Mouse (Mus musculus) neural tube, embryonic 14.5 days (tissue): ENCODE data around the gene Adipor2. TPM values are rescaled to one million over a fixed set of nuclear protein-coding genes. Genes with fewer than 3 reads are reported as not detected.

ENCODE experiments used
- ATAC-seq: fragments of 200-750 bp; cut with Nextera tagmentation; 2 replicates; pipeline ENCODE4 v1.8.0; 2017; ENCODE audit warnings: low read depth, mild to moderate bottlenecking, moderate TSS enrichment, moderate library complexity
- H3K27ac ChIP-seq: fragments of 300-500 bp; sonication (generic); 2 replicates; pipeline ENCODE4 v1.5.1; 2014; ENCODE audit warnings: low read depth, mild to moderate bottlenecking, control low read depth, low read length, moderate library complexity, mixed read lengths
- H3K27me3 ChIP-seq: fragments of 300-500 bp; sonication (generic); 2 replicates; pipeline ENCODE4 v1.6.1; 2014; ENCODE audit warnings: low read length; ENCODE audit not compliant: control insufficient read depth, insufficient read depth
- H3K36me3 ChIP-seq: fragments of 300-500 bp; sonication (generic); 2 replicates; pipeline ENCODE4 v1.6.1; 2014; ENCODE audit warnings: low read length, mixed read lengths; ENCODE audit not compliant: control insufficient read depth, insufficient read depth
- H3K4me1 ChIP-seq: fragments of 300-500 bp; sonication (generic); 2 replicates; pipeline ENCODE4 v1.6.1; 2014; ENCODE audit warnings: low read length; ENCODE audit not compliant: control insufficient read depth, insufficient read depth
- H3K4me2 ChIP-seq: fragments of 300-500 bp; sonication (generic); 2 replicates; pipeline ENCODE4 v1.6.1; 2014; ENCODE audit warnings: mild to moderate bottlenecking, low read depth, low read length, control low read depth
- H3K4me3 ChIP-seq: fragments of 300-500 bp; sonication (generic); 2 replicates; pipeline ENCODE4 v1.5.1; 2014; ENCODE audit warnings: low read depth, low read length, control low read depth, mixed read lengths
- H3K9ac ChIP-seq: fragments of 300-500 bp; sonication (generic); replicated peaks from 2 replicates; pipeline ENCODE4 v1.6.1; 2014; ENCODE audit warnings: low read depth, mild to moderate bottlenecking, control low read depth, low read length, mixed read lengths
- H3K9me3 ChIP-seq: fragments of 300-500 bp; sonication (generic); 2 replicates; pipeline ENCODE4 v1.6.1; 2016; ENCODE audit warnings: low read length; ENCODE audit not compliant: control insufficient read depth
- WGBS: fragments of 180-500 bp; shearing (Covaris S2); extraction: QIAGEN DNeasy Blood & Tissue Kit; methylation state at CpG from one replicate; pipeline ENCODE4 v1.1.7; 2014; 5-methylcytosine and 5-hydroxymethylcytosine counted together
- polyA plus RNA-seq: library from polyadenylated mRNA; unstranded; fragments of >200 nt; fragmentation: Nextera tagmentation; extraction: Ambion mirVana; gene quantifications from 2 replicates; pipeline ENCODE4 v1.2.1, GENCODE M21; 2014

Gene Adipor2
- polyA plus RNA-seq, 1 experiment from 2014 or later: 36.2 TPM

DNA sequence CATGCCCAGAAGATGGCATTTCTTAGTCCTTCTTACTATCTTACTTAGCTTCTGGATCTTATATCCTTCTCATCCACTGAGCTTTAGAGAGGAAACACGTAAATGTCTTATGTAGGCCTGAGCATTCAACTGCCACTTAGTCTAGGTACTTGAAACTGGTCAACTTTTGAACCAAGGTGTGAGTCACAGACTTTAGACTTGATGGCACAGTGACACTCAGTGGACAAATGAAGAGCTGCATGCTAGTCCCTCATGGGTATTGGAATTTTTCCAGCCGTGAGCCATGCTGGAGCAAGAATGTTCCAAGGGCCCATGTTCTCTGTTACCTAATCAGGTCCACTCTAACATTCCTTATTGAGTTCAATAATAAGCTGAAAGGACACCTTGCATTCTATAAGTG, 13.0 kb upstream of the Adipor2 start:
- Histone ChIP-seq H3K4me1 (no peaks in the 10 kb centered on the region), H3K27ac (no peak overlapping the region), H3K9me3 (no peaks in the 10 kb centered on the region)

DNA sequence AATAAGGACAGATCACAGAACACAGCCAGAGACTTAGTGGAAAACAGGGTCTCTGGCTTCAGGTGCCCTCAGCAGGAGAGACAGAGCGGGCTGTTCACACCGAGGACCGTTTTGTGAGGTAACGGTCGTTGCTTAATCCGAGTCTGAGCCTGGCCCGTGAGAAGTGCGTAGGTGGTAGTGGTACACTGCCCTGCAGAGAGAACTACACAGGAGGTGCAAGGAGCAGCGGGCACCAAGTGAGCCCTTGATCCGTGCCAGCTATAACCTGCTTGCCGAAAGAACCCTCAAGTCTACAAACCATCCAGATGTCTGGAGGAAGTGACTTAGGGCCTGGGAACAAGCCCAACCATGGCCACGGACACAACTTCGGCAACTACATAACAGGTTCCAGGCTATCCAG, 11.8 kb upstream of the Adipor2 start:
- no peaks in the 10 kb centered on the region for H3K36me3 ChIP-seq
- H3K9me3 ChIP-seq: no peaks in the 10 kb centered on the region
- no peak overlapping the region for H3K4me3 ChIP-seq
- H3K9ac ChIP-seq: no peak overlapping the region
- no peaks in the 10 kb centered on the region for H3K4me1 ChIP-seq
- H3K27ac ChIP-seq: no peak overlapping the region
- no peaks in the 10 kb centered on the region for H3K27me3 ChIP-seq
- ATAC-seq: no peak
- no peak overlapping the region for H3K4me2 ChIP-seq
- 97% methylated on average over 13 of the region's 13 CpGs for WGBS

More for the DNA sequence above, 13.0 kb upstream of the Adipor2 start:
- H3K9ac ChIP-seq: no peak overlapping the region
- WGBS: 44% methylated on average over 2 of the region's 2 CpGs
- no peak for ATAC-seq
- no peaks in the 10 kb centered on the region for H3K36me3 ChIP-seq
- H3K27me3 ChIP-seq: no peaks in the 10 kb centered on the region
- H3K4me2 ChIP-seq: no peak overlapping the region
- H3K4me3 ChIP-seq: no peak overlapping the region

DNA sequence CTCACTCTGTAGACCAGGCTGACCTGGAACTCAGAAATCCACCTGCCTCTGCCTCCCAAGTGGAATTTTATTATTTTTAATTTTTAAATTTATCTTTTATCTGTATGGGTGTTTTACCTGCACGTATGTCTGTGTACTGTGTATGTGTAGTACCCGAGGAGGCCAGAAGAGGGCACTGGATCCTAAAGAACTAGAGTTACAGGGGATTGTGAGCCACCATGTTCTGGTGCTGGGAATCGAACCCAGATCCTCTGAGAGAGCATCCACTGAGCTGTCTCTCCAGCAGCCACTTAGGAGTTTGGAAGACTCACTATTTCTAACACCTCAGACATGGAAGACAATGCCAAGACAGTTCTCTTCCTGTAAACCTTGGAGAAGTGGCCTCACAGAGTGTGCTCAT, 11.1 kb upstream of the Adipor2 start:
- WGBS: 88% methylated on average over 3 of the region's 3 CpGs
- no peaks in the 10 kb centered on the region for H3K4me1 ChIP-seq
- H3K27me3 ChIP-seq: no peaks in the 10 kb centered on the region
- no peak for ATAC-seq
- H3K4me2 ChIP-seq: no peak overlapping the region
- no peaks in the 10 kb centered on the region for H3K9me3 ChIP-seq
- no peak overlapping the region for H3K27ac ChIP-seq
- no peak overlapping the region for H3K9ac ChIP-seq
- H3K4me3 ChIP-seq: no peak overlapping the region
- H3K36me3 ChIP-seq: no peaks in the 10 kb centered on the region

DNA sequence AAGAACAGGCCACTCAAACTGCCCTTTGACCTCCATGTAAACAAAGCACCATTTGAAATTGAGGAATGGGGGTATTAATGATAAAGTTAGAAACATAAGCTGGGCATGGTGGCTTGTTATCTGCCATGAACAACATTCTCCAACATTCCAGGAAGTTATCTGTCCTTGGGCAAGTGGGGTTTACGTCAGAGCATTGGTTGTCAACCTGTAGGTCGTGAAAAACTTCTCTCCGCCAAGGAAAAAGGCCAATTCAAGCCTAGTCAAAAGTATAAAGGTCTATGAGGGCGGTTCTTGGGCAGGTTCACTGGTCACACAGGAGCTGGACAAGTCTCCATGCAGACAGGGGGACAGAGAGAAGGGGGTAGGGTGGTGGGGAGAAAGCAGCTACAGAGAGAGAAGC, 3.5 kb upstream of the Adipor2 start:
- H3K27me3 ChIP-seq: no peaks in the 10 kb centered on the region
- H3K9me3 ChIP-seq: no peaks in the 10 kb centered on the region
- H3K4me2 ChIP-seq: no peak overlapping the region
- no peak overlapping the region for H3K27ac ChIP-seq
- H3K9ac ChIP-seq: no peak overlapping the region
- no peak overlapping the region for H3K4me3 ChIP-seq
- 92% methylated on average over 4 of the region's 4 CpGs for WGBS
- ATAC-seq: no peak
- no peaks in the 10 kb centered on the region for H3K36me3 ChIP-seq
- H3K4me1 ChIP-seq: no peaks in the 10 kb centered on the region

DNA sequence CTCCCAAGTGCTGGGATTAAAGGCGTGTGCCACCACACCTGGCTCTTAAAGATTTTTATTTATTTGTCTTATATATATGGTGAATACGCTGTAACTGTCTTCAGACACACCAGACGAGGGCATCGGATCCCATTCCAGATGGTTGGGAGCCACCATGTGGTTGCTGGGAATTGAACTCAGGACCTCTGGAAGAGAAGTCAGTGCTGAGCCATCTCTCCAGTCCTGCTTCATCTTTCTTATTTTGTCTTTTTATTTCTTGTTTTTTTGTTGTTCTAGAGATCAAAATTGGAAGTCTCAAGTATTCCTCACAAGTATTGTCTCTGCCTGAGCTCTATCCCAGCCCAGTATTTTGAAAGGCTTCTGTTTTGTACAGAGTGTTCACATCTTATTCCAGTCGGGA, 2.9 kb upstream of the Adipor2 start:
- Histone ChIP-seq H3K27me3 (no peaks in the 10 kb centered on the region), H3K4me2 (no peak overlapping the region), H3K4me1 (no peaks in the 10 kb centered on the region), H3K36me3 (no peaks in the 10 kb centered on the region), H3K9ac (no peak overlapping the region), H3K4me3 (no peak overlapping the region), H3K27ac (no peak overlapping the region), H3K9me3 (no peaks in the 10 kb centered on the region)
- WGBS: 91% methylated on average over 5 of the region's 5 CpGs
- no peak for ATAC-seq

DNA sequence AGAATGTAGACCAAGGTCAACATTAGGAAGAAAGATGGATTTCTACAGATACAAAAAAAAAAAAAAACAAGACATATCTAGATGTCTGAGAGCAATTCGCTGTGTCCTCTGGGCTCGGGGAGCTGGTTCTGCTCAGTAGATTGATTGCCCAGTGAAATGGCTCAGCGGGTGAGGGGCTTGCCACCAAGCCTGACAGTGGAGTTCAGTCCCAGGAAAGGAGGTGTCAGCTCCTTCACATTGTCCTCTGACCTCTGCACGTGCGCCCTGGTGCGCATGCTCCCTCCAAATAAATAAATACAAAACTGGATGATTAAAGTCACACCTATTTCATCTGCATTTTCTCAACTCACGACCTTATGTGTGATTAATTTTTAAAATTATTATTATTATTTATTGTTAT, 1.9 kb upstream of the Adipor2 start:
- H3K27ac ChIP-seq: no peak overlapping the region
- no peaks in the 10 kb centered on the region for H3K27me3 ChIP-seq
- H3K4me2 ChIP-seq: no peak overlapping the region
- 21% methylated on average over 7 of the region's 7 CpGs for WGBS
- H3K4me1 ChIP-seq: no peaks in the 10 kb centered on the region
- no peaks in the 10 kb centered on the region for H3K9me3 ChIP-seq
- ATAC-seq: no peak
- H3K4me3 ChIP-seq: no peak overlapping the region
- H3K9ac ChIP-seq: no peak overlapping the region
- no peaks in the 10 kb centered on the region for H3K36me3 ChIP-seq

DNA sequence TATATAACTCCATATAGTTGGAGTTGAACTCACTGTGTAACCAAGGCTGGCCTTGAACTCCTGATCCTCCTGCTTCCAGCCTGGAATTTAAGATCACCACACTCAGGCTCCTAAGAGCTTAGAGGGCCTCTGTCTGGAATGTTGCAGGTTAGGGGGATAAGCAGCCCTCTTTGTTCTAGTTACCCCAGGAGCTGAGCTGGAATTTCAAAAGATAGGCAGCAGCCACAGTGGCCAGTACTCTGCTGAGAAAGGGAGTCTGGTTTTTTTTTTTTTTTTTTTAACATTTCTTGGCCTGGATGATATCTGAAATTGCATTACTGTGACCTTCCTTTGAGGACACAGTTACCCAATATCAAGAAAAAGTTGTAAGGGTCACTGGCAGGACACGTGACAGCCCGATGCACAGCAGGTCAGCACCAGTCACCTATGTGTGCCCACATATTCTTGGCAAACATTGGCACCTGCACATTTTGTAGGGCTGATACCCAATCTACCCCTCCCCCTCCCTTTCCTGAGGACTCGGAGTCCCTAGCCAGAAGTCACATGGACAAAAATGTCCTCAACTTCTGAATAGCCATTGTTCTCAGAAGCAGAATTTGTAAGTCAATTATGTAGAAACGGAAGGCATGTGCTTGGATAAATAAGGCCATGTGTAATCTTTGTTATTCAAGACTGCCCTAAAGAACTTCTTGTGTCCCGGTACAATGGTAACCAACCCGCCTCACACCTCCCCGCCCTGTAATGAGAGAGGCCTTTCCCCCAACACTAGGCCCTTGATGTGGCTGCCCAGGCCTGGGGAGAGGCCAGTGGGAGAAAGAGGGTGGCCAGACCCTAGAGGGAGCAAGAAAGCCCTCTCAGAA, 1.1 kb upstream of the Adipor2 start:
- peak; percentile 54; the same call in 1 of the 2 replicates for ATAC-seq
- Histone ChIP-seq H3K4me2 (no peak overlapping the region), H3K27ac (no peak overlapping the region), H3K4me3 (no peak overlapping the region), H3K4me1 (no peaks in the 10 kb centered on the region), H3K9me3 (no peaks in the 10 kb centered on the region), H3K9ac (no peak overlapping the region), H3K27me3 (no peaks in the 10 kb centered on the region), H3K36me3 (no peaks in the 10 kb centered on the region)
- 19% methylated on average over 7 of the region's 7 CpGs for WGBS

DNA sequence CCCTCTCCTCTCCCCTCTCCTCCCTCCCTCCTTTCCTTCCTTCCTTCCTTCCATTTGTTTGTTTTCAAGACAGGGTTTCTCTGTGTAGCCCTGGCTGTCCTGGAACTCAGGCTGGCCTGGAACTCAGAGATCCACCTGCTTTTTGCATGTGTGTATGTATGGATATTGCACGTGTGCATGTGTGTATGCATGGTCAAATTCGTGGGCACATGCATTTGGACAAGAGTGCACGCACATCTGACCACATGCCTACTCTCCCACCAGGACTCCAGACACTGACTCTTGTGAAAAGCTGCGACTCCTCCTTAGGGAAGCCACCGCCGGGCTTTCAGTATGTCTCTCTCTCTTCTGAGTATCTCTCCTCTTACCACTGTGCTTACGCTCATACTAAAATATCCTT, 317 bp upstream of the Adipor2 start:
- H3K4me3 ChIP-seq: no peak overlapping the region
- H3K9ac ChIP-seq: no peak overlapping the region
- H3K9me3 ChIP-seq: no peaks in the 10 kb centered on the region
- no peak overlapping the region for H3K27ac ChIP-seq
- H3K4me2 ChIP-seq: no peak overlapping the region
- no peaks in the 10 kb centered on the region for H3K36me3 ChIP-seq
- no peaks in the 10 kb centered on the region for H3K27me3 ChIP-seq
- WGBS: 64% methylated on average over 7 of the region's 7 CpGs
- ATAC-seq: no peak
- H3K4me1 ChIP-seq: no peaks in the 10 kb centered on the region

DNA sequence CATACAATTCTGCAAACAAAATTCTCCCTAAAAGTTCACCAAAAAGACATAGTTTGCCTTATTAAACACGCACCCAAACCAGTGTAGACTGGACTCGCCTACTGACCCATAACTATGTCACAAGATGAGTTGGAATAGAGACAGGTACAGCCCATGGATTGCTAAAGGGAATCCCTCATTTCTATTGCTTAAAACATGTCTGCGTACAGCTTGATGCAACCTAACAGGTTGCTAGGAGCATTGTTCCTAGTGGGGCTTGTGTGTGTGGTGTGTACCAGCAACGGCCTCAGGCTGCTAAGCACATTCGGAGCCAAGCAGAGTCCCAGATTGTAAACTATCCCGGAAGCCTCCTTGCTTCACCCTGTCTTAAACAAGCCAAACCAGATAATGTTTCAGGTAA, 861 bp downstream of the Adipor2 start:
- Histone ChIP-seq H3K4me2 (no peak overlapping the region), H3K9me3 (no peaks in the 10 kb centered on the region), H3K9ac (no peak overlapping the region), H3K4me3 (no peak overlapping the region), H3K27ac (no peak overlapping the region), H3K4me1 (no peaks in the 10 kb centered on the region), H3K36me3 (no peaks in the 10 kb centered on the region), H3K27me3 (no peaks in the 10 kb centered on the region)
- no peak for ATAC-seq
- WGBS: 63% methylated on average over 6 of the region's 6 CpGs
